Mouse (Mus musculus) neutrophil, adult 5-6 weeks (primary cell): Measurements from ENCODE around the gene Fxyd3. TPM values are rescaled to one million over a fixed set of nuclear protein-coding genes. Genes with fewer than 3 reads are reported as not detected.

ENCODE experiments used
- ATAC-seq: fragments of 151-379, 151-347 bp; 2 replicates; pipeline ENCODE4 v1.8.0; 2017; ENCODE audit warnings: mild to moderate bottlenecking, moderate TSS enrichment; ENCODE audit not compliant: insufficient number of reproducible peaks, poor library complexity, low FRiP score, severe bottlenecking; ENCODE audit errors: extremely low read depth
- total RNA-seq: library from RNA; stranded (forward); fragments of 200-1000 nt; gene quantifications from 2 replicates; pipeline ENCODE4 v1.2.3, GENCODE M21; 2017

Fxyd3 gene
- total RNA-seq, 1 experiment from 2014 or later = not detected

DNA sequence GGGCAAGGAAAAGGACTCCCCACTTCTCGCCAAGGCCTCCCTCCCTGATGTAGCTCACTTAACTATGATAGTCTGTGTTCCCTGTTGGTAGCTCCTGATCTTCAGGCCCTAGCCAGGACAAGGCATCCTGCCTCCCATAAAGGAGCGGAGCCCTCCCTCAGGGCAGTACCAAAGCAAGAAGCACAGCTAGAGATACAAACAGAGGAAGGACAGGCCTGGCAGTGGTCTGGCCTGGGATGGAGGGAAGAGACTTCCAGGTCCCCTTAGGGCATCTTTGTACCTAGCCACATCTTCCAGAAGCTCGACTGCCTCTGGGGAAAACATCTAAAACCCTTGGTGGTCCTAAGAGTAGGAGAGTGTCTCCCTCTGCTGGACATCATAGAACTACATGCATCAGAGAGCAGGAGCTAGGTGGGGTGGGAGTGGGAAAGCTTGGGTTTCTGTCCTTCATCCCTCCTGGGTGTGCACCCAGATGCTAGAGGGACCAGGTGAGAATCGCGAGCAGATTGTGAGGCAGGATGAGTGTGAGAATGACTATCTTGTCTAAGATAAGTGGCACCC lies 1.5 kb upstream of the Fxyd3 start:
- ATAC-seq = peak; percentile 49; the same call in 1 of the 2 replicates

DNA sequence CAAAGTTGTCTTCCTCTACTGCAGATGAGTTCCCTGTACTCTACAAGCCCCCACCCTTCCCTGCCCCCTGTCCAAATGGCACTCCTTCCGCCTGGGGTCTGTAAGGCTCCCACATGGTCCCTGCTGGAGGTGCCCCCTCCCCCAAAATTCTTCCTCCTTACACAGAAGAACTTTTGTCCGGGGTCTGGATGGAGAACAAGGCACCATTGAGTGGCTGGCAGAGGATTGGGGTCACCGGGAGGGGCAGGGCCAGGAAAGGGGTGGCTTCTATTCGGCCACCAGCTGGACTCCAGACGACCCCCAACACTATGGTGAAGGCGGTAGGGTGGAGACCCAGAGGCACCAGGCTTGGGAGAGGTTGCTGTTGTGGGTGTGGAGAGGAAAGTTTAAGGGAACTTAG lies 966 bp upstream of the Fxyd3 start:
- no peak for ATAC-seq

DNA sequence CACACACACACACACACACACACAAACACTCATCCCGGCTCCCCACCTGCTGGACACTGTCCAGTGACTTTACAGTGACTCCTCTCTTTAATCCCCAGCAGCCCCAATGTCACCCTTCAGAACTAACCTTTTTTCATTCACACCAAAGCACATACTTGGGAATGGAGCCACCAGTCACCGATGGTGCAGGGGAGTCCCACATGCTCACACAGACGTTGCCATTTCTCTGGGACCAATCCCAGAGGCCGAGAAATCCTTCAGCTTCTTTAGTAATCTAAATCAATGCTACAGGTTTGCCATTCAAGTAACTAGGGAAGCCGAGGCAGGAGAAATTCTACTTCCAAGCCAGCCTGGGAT lies 1.8 kb downstream of the Fxyd3 start:
- ATAC-seq = no peak

DNA sequence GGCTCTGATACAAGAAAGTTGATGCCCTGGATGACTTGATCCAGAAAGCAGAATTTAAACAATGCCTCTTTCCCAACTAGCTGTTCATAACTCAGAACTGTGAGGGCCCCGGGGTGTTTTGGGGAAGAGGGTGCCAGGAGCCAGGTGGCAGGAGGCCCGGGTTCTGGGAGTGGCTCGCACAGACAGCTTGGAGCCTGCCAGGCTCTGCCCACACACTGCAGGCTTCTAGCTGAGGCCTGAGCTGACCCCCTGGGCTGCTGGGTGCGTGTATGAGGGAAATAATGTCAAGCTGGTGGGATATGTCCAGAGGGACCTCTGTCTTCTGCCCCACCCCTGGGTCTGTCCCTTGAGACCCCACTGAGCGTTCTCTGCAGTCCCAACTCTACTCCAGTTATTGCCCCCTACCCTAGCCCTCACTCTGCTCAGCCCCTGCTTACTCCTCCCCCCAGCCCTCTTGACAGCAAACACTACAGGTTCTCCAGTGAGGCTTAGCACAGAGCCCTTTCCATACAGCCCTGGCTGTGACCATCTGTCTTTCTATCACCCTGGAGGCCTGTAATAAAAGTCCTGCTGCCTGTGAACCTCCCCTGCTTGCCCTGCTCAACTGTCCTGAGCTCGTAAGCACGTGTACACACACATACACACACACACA lies 2.3 kb downstream of the Fxyd3 start:
- ATAC-seq = no peak

DNA sequence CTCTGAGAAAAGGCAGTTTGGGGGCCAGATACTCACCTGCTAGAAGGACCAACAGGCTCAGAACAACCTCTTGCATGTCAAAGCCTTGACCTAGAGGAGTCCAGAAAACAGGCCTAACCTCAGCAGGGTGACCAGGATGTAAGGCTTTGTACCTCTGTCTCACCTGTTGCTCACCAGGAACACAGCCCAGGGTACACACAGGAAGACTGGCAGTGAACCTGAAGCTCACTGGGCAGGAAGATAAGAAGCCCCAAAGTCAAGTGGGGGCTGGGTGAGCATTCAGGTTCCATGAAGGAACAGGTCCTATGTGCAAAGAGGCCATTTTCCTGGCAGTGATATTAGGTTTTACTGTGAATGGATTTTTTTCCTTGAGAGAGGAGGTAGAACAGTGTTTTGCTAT lies 3.0 kb downstream of the Fxyd3 start:
- ATAC-seq = no peak

DNA sequence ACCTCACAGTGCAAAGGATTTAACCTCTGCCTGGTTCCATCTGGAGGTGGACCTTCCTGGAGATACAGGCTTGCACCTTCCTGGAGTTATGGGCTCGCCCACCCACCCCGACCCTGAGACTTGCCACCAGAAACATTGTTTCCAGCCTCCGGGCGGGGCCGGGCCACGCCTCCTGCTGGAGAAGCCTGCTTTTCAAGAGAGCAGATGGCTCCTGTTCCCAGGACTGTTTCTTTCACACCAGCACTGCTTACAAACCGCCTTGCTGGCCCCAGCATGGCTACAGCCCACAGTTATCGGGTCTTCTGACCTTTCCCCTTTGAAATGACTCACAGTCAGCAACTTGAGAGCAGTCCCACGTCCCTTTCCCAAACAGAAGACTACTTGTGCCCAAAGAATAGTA lies 4.2 kb downstream of the Fxyd3 start:
- ATAC-seq = no peak

DNA sequence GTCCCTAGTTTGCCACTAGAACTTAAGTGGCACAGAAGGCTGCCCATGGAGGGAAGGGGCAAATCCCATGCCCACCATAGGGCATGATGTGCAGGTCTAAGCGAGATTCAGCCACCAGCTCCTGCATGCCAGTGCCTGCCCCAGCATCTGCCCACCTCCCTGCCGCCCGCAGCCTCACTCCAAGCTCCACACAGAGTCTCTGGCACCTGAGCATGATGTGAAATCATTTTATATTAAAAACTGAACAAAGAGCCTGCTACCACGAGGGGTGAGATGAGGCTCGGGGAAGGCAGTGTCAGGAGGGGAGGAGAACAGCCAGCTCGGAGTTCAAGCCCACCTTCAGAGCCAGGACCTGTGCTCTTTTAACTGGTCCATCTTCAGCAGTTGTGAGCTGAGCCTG lies 6.2 kb downstream of the Fxyd3 start:
- no peak for ATAC-seq

DNA sequence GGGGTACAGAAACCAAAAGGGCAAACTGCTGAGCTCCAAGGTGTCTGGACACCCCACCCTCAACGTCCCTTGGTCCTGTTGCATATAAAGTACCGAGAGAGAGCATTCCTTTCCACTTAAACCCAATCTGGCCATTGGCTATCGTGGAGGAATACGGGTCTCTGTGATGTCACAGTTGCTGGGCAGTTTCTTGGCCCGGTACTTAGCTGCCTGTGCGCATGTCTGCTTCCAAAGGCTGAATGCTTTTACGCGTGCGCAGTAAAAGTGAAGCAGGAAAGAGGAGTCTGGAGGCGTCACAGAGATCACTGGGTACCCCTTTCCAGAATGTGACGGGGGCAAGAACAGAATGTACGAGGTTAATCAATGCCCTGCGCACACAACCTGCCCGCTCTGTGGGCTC lies 7.0 kb downstream of the Fxyd3 start:
- no peak for ATAC-seq

DNA sequence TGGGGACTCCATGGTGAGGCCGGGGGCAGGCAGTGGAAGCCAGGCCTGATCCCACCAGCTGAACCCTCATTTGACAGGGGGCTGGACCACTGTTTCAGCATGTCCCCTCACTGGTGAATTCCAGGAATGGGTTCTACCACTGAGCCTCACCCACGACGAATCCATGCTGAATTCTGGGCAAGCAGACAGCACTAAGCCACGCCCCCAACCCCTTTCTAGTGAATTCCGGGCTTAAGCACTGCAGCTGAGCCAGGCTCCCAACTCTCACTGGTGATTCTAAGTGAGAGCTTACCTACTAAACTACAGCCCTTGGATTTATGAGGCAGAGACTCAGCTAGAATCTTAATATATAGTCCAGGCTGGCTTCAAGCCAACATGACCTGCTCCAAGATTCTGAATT lies 8.7 kb downstream of the Fxyd3 start:
- no peak for ATAC-seq

DNA sequence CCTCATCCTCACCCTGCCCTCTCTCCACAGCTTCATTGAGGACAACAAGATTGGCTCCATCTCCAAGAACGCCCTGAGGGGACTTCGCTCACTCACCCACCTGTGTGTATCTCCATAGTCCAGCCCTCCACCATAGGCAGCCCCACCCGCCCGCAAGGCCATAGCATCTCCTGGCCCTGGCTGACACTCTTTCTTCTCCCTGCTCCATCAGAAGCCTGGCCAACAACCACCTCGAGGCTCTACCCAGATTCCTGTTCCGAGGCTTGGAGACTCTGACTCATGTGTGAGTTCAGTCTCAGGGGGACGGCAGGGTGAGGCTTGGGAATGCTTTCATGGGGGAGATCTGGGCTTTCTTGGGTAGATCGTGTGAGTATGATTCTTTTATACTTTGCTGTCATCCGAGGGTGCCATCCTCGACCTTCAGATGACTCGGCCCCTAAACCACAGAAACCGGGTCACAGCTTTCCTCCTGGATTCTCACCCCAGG lies 13.4 kb downstream of the Fxyd3 start:
- no peak for ATAC-seq

DNA sequence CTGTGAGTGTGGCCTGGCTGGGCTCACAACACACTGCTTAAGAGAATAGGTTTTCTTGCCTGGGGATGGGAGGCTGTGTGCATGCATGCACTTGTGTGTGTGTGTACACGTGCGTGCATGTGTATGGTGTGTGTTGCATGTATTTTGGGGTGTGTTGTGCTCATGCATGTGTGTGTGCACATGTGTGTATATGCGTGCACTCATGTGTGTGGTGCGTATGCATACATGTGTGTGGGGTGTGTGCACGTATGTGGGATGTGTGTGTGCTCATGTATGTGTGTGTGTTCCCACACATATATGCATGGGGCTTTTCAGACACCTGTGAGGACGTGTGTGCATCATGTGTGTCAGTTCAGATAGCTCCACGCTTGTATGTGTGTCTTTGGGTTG lies 15.9 kb downstream of the Fxyd3 start:
- no peak for ATAC-seq

DNA sequence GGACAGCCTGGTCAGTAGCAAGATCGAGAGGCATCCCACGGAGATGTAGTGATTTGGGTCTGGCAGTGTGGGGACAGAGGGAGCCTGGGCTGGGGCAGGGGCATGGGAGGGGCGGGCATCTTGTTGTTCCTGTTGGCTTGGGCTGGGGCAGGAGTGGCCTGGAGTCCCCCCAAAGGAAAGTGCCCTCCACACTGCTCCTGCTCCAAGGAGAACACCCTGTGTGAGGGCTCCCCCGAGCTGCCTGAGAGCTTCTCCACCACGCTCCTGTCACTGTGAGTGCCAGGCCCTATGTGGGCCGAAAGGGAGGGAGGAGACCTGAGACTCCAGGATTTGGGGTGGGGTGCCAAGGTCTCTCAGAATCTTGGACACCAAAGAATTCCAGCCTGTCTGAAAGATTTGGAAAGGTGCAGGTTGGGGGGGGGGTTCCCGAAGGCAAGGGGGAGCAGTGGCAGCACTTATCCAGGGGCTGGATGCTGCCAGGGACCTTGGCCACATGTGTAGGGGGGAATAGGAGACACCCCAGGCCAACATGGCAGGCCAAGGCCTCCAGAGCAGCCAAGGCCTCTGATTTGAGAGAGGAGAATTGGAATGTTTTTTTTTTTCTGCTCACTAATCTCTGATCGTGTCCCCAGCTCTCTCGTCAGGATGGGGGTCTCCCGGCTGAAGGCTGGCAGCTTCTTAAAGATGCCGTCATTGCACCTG lies 16.4 kb downstream of the Fxyd3 start:
- no peak for ATAC-seq

DNA sequence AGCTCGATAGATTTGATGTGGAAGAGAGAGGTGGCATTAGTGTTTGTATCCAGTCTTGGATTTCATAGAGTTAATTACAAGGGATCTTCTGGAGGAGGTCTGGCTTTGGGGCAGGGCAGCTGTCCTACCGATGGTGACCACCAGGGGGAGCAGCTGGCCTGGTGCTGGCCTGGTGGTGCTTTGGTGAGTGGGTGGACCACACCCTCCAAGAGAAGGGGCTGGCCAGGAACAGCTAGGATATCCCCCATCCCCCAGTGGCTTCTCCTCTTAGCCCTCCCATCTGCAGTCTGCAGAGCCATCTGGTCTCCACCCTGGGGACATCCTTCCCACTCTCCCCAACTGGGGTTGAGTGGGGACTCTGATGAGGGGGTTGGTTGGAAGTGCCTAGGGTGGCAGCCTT lies 17.4 kb downstream of the Fxyd3 start, which contains the start of gene Lgi4:
Lgi4 (plus strand) TSS at position 235 of the 400 bp plus-strand sequence.
- ATAC-seq = peak; percentile 69

DNA sequence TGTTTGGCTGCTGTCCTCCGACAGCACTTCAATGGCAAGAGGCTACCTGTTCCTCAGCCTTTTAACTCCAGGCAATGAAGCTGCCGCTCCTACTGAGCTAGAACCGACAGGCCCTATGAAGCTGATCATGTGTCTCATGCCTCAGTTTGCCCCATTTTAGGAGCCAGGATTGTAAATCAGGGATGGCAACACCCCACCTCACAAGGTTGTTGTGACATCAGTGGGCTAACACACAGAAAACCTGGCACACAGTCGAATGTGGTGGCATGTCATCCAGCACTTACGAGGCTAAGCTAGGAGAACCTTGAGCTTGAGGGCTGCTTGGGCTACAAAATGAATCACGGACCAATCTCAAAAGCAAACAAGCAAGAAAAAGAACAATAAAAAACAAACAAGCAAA lies 18.3 kb downstream of the Fxyd3 start:
- no peak for ATAC-seq

DNA sequence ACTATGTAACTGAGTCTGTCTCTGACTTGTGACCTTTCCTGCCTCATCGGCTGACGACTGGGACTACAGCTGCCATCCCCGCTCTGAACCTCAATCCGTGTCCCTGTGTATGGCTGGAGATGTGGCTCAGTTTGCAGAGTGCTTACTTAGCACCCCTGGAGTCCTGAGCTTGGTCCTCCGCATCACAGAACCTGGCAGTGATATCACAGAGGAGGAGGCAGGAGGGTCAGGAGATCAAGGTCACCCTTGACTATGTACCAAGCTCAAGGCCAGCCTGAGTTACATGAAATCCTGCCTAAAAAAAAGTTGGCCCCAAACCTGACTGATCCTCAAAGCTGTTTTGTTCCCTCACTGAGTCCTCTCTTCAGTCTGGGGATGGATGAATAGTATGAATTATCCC lies 18.8 kb downstream of the Fxyd3 start:
- ATAC-seq = no peak

DNA sequence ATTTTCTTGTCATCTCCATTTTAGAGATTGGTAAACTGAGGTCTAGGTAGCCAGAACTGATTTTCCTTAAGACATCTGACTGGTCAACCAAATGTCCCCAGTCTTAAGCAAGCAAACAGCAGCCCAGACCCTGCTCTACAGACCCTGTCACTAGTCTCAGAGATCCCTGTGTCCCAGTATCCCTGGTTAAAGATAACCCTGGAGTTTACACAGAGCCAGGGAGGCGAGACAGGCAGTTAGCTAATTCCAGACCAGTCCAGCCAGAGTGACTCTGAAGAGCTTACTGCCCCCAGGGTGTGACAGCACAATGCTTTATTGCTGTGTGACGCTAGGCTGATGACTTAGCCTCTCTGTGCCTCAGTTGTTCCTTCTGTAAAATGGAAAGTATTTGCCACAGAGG lies 19.4 kb downstream of the Fxyd3 start, which contains the start of gene Fxyd1:
Fxyd1 (minus strand) TSS at position 129 of the 400 bp plus-strand sequence.
- ATAC-seq = no peak

DNA sequence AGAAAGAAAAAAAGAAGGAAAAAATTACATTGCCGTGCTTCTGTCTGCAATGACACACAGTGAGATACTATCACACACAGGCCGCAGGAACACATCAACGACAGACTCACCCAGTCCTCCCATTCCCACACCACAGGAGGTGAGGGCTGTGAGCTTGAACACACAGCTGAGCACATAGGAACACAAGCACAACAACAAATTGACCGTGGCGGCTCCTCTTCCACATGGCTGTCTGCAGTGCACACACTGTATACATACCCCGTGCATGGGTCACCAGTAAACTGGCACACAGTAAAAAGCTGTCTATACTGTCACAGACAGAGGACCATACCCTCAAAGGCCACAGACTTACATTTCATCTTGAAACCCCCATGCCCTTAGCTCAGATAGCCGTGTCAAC lies 20.1 kb downstream of the Fxyd3 start:
- no peak for ATAC-seq

DNA sequence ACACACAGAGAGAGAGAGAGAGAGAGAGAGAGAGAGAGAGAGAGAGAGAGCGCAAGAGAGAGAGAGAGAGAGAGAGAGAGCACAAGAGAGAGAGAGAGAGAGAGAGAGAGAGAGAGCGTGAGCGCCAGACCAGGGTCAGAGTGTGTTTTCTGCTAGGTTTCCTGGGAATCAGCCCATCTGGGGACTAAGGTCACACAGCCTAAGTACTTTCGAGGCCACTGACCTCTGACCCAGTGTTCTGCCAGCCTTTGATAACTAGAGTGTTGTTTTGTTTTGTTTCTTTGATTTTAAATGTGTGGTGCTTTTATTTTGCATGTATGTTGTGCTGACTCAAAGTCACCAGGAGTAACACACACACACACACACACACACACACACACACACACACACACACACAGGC lies 20.6 kb downstream of the Fxyd3 start:
- ATAC-seq = no peak

DNA sequence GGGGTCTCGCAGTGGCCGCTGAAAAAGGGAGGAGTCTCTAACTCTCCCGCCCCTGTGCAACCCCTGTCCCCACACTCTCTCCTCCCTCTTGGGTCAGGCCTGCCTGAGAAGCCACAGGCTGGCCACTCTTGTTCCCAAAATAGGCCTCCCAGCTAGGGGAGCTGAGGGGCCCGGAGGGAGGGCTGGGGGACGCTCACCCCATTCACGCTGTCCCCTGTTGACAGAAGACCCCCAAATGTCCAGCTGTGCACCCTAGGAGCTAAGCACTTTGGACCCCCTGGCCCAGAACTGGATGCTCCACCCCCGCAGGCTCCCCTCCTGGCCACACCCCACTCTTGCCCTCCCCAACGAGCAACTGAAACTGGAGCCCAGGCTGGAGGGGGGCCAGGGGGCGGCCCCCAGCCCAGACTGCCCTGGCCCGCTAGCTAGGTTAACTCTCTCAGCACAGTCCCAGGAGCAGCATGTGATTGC lies 21.1 kb downstream of the Fxyd3 start:
- ATAC-seq = no peak

DNA sequence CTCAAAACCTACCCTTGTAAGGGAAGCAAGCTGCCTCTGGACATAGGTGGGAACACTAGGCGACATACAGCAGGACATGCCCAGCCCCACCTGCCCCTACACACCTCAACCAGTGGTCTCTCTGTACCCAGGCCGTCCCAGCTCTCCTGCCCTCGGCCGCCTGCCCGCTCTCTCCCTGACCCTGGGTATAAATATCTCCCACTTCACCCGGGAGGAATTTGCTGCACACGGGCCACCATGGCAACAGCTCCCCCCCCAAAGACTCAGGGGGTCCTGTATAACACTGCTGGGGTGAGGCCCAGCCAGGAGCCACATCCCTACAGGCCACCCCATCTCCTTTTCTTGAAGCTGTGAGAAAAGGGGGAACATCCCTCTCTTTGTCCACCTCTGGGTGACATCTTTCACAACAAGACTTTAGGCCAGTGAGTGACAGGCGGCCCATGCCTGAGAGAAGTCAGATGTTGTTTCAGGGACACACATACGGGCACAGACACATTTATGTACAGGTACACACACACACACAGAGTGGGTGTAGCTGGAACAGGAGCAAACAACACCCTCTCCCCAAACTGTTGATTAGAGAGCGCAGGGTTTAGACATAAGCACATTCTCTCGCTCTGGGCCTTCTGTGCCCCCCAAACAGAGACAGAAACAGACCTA lies 21.7 kb downstream of the Fxyd3 start:
- ATAC-seq = no peak
